Mouse (Mus musculus) inflammation-experienced regulatory T-cells, adult 6 months (primary cell): ENCODE measurements around the gene E130116L18Rik. TPM values are rescaled to one million over a fixed set of nuclear protein-coding genes. Genes with fewer than 3 reads are reported as not detected.
"Not testable (repeated sequence)": the region's sequence is repeated elsewhere in the genome, so short reads cannot be mapped to it uniquely, and the experiment has no call there.

ENCODE experiments used
- ATAC-seq: one replicate; pipeline ENCODE4 v1.8.0; 2017
- polyA plus RNA-seq, 3 experiments: library from polyadenylated mRNA; unstranded; fragments of 100-300 nt; shearing (Covaris generic); gene quantifications; one replicate each; pipeline ENCODE4 v1.2.1; 2017

Gene E130116L18Rik
- polyA plus RNA-seq, 3 experiments from 2014 or later: not detected

DNA sequence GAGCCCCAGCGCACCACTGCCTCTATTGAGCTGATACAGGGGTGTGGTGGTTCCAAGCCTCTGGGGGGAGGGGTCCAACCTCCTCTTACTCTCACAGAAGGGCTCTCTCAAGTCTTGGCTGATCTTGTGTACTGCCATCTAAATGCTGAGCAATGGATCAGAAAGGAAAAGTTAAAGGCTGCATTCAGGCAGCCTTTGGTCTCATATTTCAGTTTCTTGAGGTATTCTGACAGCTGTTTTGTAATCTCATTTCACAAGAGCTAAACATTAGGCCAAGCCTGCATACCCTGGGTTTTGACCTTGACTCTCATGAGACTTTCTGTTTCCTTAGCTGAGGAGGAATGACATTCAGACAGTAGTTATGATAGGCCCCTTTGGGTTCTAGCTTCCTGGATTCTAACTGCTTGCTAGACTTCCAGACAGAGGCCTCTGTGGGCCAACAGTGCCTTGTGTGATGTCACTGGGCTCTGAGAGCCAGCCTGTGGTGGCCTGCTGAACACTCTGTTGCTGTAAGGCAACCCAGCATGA, 41.9 kb downstream of the E130116L18Rik start, which contains the start of gene Galntl5:
Galntl5 (plus strand) TSS at position 457 of the 528 bp plus-strand sequence.
- no peak for ATAC-seq

DNA sequence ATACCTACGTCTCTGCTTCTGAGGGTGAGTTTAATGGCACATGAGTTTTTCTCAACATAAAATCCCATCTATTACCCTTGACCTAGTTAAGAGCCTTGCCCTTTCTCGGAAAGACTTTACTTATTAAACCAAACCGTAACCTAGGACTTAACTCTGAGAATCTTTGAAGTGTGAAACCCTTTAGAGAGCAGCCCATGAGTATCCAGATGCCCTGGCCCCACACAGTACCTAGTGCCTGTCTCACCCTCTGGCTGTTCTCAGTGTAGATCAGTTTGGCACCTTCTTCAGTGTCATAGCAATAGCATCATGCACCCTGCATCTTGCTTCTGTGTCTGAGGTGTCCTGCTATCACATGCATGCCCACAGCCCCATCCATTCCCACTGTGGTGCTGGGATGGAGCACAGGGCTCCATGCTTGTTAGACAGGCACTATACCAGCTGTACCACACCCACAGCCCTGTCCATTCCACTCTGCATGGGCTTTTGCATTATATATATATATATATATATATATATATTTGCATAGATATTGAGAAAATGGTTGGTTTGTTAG, 42.9 kb downstream of the E130116L18Rik start:
- no peak for ATAC-seq

DNA sequence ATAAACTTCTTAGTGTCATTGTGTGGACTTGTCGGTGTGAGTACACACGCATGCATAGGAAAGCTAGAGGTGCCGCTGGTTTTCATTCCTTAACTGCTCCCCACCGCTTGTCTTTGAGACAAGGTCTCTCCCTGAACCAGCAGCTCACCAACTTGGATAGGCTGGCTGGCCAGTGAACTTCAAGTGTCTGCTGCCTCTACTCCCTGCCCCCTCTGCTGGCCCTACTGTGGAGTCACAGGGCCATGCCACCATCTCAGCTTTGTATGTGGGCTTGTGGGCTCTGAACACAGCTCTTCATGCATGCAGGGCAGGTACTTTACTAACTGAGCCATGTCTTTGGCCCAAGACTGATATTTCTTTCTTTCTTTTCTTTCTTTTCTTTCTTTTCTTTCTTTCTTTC, 43.7 kb downstream of the E130116L18Rik start:
- ATAC-seq: no peak

DNA sequence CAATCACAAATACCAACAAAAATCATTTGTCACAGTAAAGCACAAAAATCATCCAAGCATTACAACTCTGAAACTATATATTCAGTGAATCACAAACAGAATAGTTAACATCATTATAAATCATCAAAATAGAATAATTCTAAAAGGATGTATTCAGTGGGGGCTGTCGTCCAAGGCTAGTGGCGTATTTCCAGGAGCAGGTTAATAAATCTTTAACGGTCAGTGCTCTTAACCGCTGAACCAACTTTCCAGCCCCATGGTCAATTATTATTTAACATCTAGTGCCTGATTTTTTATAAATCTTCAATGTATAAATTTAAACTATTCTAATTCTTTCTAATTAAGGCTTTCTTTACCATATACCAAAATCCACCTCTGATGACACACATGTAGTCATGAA, 44.4 kb downstream of the E130116L18Rik start:
- not testable (repeated sequence) for ATAC-seq

DNA sequence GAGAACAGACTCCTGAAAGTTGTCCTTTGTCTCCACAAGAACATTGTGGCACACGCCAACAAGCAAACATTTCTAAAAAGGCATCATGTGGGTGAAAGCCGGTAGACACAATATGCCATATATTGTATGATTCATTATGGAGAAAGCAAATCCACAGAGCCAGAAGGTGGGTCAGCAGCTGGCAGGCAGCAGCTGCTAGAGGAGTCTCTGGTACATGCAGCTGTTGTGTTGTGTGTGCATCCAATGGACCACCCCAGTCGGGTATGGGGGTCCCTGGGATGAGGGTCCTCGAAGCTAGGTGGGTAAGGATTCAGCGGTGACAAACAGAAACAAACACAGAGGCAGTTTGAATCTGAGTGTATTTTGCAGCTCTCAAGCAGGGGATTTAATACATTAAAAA, 45.0 kb downstream of the E130116L18Rik start:
- ATAC-seq: not testable (repeated sequence)

Other genes with a start within 250 kb of the E130116L18Rik start
- gene Prkag2, start 122.5 kb downstream of the E130116L18Rik start, polyA plus RNA-seq: 10 to 100 TPM; 18.9 to 27.2 (median 22.3) TPM
- gene Galntl5, start 41.7 kb downstream of the E130116L18Rik start, polyA plus RNA-seq: not detected
- gene Galnt11, start 1.2 kb downstream of the E130116L18Rik start, polyA plus RNA-seq: 1 to 10 TPM; 4.4 to 8.1 (median 6.0) TPM